Mouse (Mus musculus): ENCODE measurements around the gene Fam207a. TPM values are rescaled to one million over a fixed set of nuclear protein-coding genes. Genes with fewer than 3 reads are reported as not detected.

Gene Fam207a
- polyA plus RNA-seq, 1 experiment, result 39.0 TPM

DNA sequence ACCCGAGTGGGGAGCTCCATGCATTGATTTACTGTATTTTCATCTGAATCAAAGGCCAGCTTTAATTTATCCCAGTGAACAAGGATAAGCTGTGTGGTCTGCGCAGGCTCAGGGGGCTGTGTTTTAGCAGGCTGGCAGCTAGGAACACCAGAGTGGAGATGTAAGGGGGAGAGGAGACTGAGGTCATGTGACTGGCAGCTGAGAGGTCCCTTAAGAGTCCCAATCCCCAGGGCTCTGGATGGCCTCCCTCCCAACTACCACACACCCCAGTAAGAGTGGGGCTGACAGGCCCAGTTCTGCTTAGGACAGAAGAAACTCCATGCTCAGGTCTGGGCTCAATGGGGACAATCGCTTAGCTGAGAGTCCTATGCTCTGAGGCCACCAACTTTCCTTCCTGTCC is 29.8 kb downstream of the Fam207a start:
- peaks cover 3% of the 10 kb centered on the region; the same call in 1 of the 2 replicates for H3K4me1 ChIP-seq (ENCODE audit: control insufficient read depth, insufficient read depth, low read length)
- H3K27me3 ChIP-seq (ENCODE audit: control insufficient read depth, insufficient read depth, low read length), result no peaks in the 10 kb centered on the region
- TF ChIP-seq POLR2A (IDR thresholded peaks at IDR 0.05; ENCODE audit: borderline replicate concordance, insufficient read depth, low read length) (no peak), CTCF (IDR thresholded peaks at IDR 0.05; ENCODE audit: borderline replicate concordance, insufficient read depth, low read depth, low read length) (no peak)
- 94% methylated on average over 3 of the region's 3 CpGs for WGBS
- H3K27ac ChIP-seq (ENCODE audit: insufficient read depth, low read length), result no peak overlapping the region
- no peak for DNase-seq
- no peak overlapping the region for H3K4me3 ChIP-seq (replicated peaks; ENCODE audit: insufficient read depth, low read depth, low read length)

DNA sequence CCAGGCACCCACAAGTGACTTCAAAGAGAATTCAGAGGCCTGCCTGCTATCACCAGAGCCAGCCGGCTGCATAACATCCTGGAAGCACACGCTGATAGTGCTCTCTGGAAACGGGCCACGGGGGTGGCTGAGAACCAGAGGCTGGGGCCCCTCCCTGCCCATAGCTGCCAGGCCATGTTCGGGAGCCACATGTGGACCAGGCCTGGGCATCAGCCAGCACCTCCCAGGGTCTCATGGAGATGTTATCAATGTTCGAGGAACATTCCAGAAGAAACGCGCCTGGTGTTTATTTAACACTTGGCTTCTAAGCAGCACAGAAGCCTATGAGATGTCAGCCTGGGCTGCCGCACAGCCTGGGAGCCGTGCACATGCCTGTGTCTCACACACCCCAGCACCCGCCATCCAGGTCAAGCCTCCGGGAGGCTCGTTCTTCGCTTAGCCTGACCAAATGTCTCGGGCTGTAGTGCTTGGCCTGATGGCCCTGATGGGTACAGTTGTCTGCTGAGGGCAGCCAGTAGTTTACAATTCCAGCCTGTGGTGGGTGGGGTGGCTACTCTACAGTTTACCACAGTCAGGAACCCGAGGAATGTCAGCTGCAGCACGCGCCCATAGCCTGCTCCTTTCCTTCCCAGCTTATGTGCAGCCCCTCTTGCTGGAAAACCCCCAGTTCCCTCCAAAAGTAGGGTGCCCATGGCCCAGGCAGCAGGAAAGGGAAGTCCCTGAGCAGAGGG is 31.2 kb downstream of the Fam207a start:
- no peaks in the 10 kb centered on the region for H3K27me3 ChIP-seq (ENCODE audit: control insufficient read depth, insufficient read depth, low read length)
- peaks cover 5% of the 10 kb centered on the region for H3K4me1 ChIP-seq (ENCODE audit: control insufficient read depth, insufficient read depth, low read length)
- DNase-seq, result no peak
- no peak overlapping the region for H3K27ac ChIP-seq (ENCODE audit: insufficient read depth, low read length)
- 45% methylated on average over 18 of the region's 18 CpGs for WGBS
- TF ChIP-seq POLR2A (IDR thresholded peaks at IDR 0.05; ENCODE audit: borderline replicate concordance, insufficient read depth, low read length) (no peak), CTCF (IDR thresholded peaks at IDR 0.05; ENCODE audit: borderline replicate concordance, insufficient read depth, low read depth, low read length) (no peak)
- H3K4me3 ChIP-seq (replicated peaks; ENCODE audit: insufficient read depth, low read depth, low read length), result no peak overlapping the region

DNA sequence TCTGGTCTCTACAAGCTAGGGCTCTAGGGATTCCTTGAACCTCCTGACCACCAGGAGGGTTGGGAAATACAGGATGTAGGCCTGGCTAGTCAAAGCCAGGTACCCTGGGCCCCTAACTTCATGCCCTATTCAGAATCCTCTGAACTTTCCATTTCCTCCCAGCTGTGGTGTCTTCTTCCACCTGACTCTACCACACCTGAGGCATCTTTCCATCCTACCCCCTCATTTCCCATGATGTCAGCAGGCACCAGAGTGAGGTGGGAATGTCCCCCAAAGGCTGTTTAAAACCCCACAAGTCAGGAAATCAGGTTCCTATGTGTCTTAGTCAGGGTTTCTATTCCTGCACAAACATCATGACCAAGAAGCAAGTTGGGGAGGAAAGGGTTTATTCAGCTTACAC is 33.8 kb downstream of the Fam207a start:
- Histone ChIP-seq H3K4me1 (ENCODE audit: control insufficient read depth, insufficient read depth, low read length) (peaks cover 13% of the 10 kb centered on the region), H3K27me3 (ENCODE audit: control insufficient read depth, insufficient read depth, low read length) (no peaks in the 10 kb centered on the region), H3K4me3 (replicated peaks; ENCODE audit: insufficient read depth, low read depth, low read length) (no peak overlapping the region), H3K27ac (ENCODE audit: insufficient read depth, low read length) (no peak overlapping the region)
- TF ChIP-seq CTCF (IDR thresholded peaks at IDR 0.05; ENCODE audit: borderline replicate concordance, insufficient read depth, low read depth, low read length), result no peak
- TF ChIP-seq POLR2A (IDR thresholded peaks at IDR 0.05; ENCODE audit: borderline replicate concordance, insufficient read depth, low read length), result no peak
- no peak for DNase-seq

GRCm38 (mm10) chr10:77479972-77480371 is 35.6 kb downstream of the Fam207a start:
- DNase-seq, result no peak
- Histone ChIP-seq H3K27ac (ENCODE audit: insufficient read depth, low read length) (no peak overlapping the region), H3K27me3 (ENCODE audit: control insufficient read depth, insufficient read depth, low read length) (no peaks in the 10 kb centered on the region), H3K4me1 (ENCODE audit: control insufficient read depth, insufficient read depth, low read length) (peaks cover 13% of the 10 kb centered on the region), H3K4me3 (replicated peaks; ENCODE audit: insufficient read depth, low read depth, low read length) (no peak overlapping the region)
- whole genome bisulfite sequencing, result 94% methylated on average over 1 of the region's 1 CpGs
- TF ChIP-seq POLR2A (IDR thresholded peaks at IDR 0.05; ENCODE audit: borderline replicate concordance, insufficient read depth, low read length), result no peak
- no peak for TF ChIP-seq CTCF (IDR thresholded peaks at IDR 0.05; ENCODE audit: borderline replicate concordance, insufficient read depth, low read depth, low read length)

DNA sequence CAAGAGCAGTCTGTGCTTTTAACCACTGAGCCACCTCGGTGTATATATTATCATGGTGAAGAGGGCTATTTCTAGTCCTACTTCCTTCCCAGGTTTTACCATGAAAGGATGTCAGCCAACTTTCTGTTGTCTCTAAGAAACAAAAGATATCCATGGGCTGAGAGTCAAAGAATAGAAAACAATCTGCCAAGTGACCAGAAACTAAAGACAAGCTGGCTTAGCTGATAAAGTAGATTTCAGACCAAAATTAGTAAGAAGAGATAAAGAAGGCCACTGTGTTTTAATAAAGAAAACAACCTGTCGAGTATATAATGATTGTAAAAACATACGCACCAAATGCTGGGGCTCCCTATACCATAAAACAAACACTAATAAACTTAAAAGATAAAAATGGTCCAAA is 38.7 kb downstream of the Fam207a start:
- peaks cover 10% of the 10 kb centered on the region for H3K4me1 ChIP-seq (ENCODE audit: control insufficient read depth, insufficient read depth, low read length)
- no peak overlapping the region for H3K27ac ChIP-seq (ENCODE audit: insufficient read depth, low read length)
- no peak overlapping the region for H3K4me3 ChIP-seq (replicated peaks; ENCODE audit: insufficient read depth, low read depth, low read length)
- H3K27me3 ChIP-seq (ENCODE audit: control insufficient read depth, insufficient read depth, low read length), result no peaks in the 10 kb centered on the region
- TF ChIP-seq POLR2A (IDR thresholded peaks at IDR 0.05; ENCODE audit: borderline replicate concordance, insufficient read depth, low read length), result no peak
- no peak for TF ChIP-seq CTCF (IDR thresholded peaks at IDR 0.05; ENCODE audit: borderline replicate concordance, insufficient read depth, low read depth, low read length)
- no peak for DNase-seq
- WGBS, result 88% methylated on average over 3 of the region's 3 CpGs

DNA sequence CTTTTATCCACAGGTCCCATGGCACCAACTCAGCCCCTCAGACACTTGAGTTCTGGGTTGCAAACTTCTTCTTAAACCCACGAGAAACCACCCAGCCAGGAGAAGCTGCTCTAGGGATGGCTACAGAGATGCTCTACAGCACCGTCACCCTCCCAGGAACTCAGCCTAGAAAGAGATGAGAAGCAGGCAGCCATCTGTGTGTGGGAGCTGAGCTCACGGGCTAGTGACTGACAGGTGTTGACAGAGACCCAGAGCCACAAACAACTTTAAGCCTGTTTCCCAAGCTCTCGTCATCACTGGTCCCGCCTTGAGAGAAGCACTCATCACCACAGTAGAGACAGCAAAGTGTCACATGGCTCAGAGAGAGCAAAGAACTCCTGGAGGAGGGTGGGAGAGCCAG is 43.4 kb downstream of the Fam207a start:
- no peak overlapping the region for H3K27ac ChIP-seq (ENCODE audit: insufficient read depth, low read length)

DNA sequence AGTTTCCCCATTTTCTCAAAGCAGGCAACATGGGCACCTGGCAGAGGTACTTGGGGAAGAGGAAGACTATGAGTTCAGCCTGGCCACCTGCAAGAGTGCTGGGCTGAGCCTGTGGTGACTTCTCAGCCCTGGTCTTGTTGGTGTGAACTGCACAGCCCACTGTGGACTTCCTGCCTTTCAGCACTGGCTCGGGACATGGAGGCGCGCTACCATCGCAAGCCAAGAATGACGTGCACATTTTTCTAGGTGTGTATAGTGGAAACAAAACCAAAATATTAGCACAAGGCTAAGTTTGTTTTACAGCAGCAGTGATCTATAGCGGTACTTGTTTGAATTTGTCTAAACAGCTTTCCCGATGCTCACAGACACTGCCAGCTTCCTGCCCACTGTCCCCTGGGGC is 44.1 kb downstream of the Fam207a start:
- no peaks in the 10 kb centered on the region for H3K27me3 ChIP-seq (ENCODE audit: control insufficient read depth, insufficient read depth, low read length)
- TF ChIP-seq CTCF (IDR thresholded peaks at IDR 0.05; ENCODE audit: borderline replicate concordance, insufficient read depth, low read depth, low read length) (no peak), POLR2A (IDR thresholded peaks at IDR 0.05; ENCODE audit: borderline replicate concordance, insufficient read depth, low read length) (no peak)
- H3K4me3 ChIP-seq (replicated peaks; ENCODE audit: insufficient read depth, low read depth, low read length), result no peak overlapping the region
- 88% methylated on average over 7 of the region's 7 CpGs for WGBS
- no peak overlapping the region for H3K27ac ChIP-seq (ENCODE audit: insufficient read depth, low read length)
- DNase-seq, result no peak
- H3K4me1 ChIP-seq (ENCODE audit: control insufficient read depth, insufficient read depth, low read length), result peaks cover 33% of the 10 kb centered on the region

More for the DNA sequence above, 43.4 kb downstream of the Fam207a start:
- Histone ChIP-seq H3K4me3 (replicated peaks; ENCODE audit: insufficient read depth, low read depth, low read length) (no peak overlapping the region), H3K27me3 (ENCODE audit: control insufficient read depth, insufficient read depth, low read length) (no peaks in the 10 kb centered on the region), H3K4me1 (ENCODE audit: control insufficient read depth, insufficient read depth, low read length) (peaks cover 26% of the 10 kb centered on the region)
- TF ChIP-seq POLR2A (IDR thresholded peaks at IDR 0.05; ENCODE audit: borderline replicate concordance, insufficient read depth, low read length), result no peak
- TF ChIP-seq CTCF (IDR thresholded peaks at IDR 0.05; ENCODE audit: borderline replicate concordance, insufficient read depth, low read depth, low read length), result no peak
- WGBS, result 77% methylated on average over 5 of the region's 5 CpGs
- no peak for DNase-seq

DNA sequence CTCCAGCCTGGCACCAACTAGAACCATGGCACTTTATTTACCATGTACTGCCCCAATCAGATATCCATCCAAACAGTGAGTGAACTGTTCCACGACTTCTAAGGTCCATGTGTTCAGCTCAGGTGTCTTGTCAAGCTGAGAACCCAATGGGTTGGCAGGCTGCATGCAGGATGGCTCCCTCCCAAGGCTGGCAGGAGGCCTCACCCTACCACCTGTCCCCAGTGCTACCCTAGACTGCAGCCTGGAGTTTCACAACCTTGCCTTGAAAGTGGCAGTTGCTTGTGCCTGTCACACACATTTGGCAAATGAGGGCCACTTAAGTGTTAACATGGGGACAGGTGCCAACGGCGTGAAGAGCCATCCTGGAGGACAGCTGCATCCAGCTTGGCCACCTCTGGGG is 44.8 kb downstream of the Fam207a start:
- H3K27me3 ChIP-seq (ENCODE audit: control insufficient read depth, insufficient read depth, low read length), result no peaks in the 10 kb centered on the region
- 17% methylated on average over 3 of the region's 3 CpGs for WGBS
- no peak for TF ChIP-seq POLR2A (IDR thresholded peaks at IDR 0.05; ENCODE audit: borderline replicate concordance, insufficient read depth, low read length)
- TF ChIP-seq CTCF (IDR thresholded peaks at IDR 0.05; ENCODE audit: borderline replicate concordance, insufficient read depth, low read depth, low read length), result no peak
- peak; percentile 88 to 89 for DNase-seq
- peaks cover 38% of the 10 kb centered on the region for H3K4me1 ChIP-seq (ENCODE audit: control insufficient read depth, insufficient read depth, low read length)
- H3K27ac ChIP-seq (ENCODE audit: insufficient read depth, low read length), result peak overlapping the region; percentile 14; the same call in 1 of the 2 replicates
- no peak overlapping the region for H3K4me3 ChIP-seq (replicated peaks; ENCODE audit: insufficient read depth, low read depth, low read length)

Data from cerebellum, adult 2 months (tissue).